Comparison of ENCODE assay signal across 9 mouse cellular contexts in the genomic region with DNA sequence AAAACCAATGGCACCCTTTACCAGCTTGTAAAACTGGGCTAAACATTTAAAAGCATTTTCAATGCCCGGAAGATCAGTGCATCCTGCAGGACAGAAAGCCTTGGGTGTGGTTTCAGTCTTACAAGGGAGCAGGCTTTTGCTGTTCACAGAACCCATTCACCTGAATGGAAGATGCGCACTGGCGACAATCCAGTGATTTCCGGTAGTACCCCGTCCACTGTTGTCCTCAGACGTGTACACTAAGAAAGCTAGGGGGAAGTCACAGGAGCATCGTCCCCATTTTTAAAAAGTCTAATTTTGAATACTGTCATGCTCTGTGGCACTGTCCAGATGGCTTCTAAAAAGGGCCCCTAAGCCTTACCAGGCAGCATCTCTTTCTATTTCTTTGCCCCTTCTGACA. TPM values are rescaled to one million over a fixed set of nuclear protein-coding genes. Genes with fewer than 3 reads are reported as not detected.
DNase-seq lines count a peak whose midpoint lies in the region; ATAC-seq lines count a peak whose summit lies in the region.
"Had no signal": no experiment of that assay in that cellular context is flagged by ENCODE, and none has a peak within 500 bp of the region (broad histone marks: within the 10 kb centered on the region; RNA-seq: fewer than 3 reads in every experiment).

No protein-coding gene starts in this region.

- no peaks in the 10 kb centered on the region for H3K27me3 ChIP-seq in heart, embryonic 14.5 days (ENCODE audit: control insufficient read depth, insufficient read depth, low read length)
- H3K27me3 ChIP-seq in embryonic facial prominence, embryonic 12.5 days: no peaks in the 10 kb centered on the region
- H3K27me3 ChIP-seq in liver, embryonic 11.5 days (replicated peaks; ENCODE audit: control insufficient read depth, insufficient read depth, low read length): no peaks in the 10 kb centered on the region

- ATAC-seq in heart, embryonic 14.5 days (ENCODE audit: insufficient number of reproducible peaks, insufficient read depth, low FRiP score, low read depth): no peak
- ATAC-seq in embryonic facial prominence, embryonic 12.5 days (ENCODE audit: insufficient number of reproducible peaks, insufficient read depth, low FRiP score, low TSS enrichment): no peak
- ATAC-seq in liver, embryonic 11.5 days (replicated peaks; ENCODE audit: low FRiP score): 0 out of 2 replicates have a peak, but pooled peaks have one; percentile 27

- peaks cover 7% of the 10 kb centered on the region for H3K36me3 ChIP-seq in heart, embryonic 14.5 days (ENCODE audit: control insufficient read depth, insufficient read depth, low read length)
- peaks cover 8% of the 10 kb centered on the region; the same call in 1 of the 2 replicates for H3K36me3 ChIP-seq in embryonic facial prominence, embryonic 12.5 days
- H3K36me3 ChIP-seq in liver, embryonic 11.5 days (ENCODE audit: control insufficient read depth, insufficient read depth, low read length): peaks cover 9% of the 10 kb centered on the region; the same call in 1 of the 2 replicates

- H3K9me3 ChIP-seq in heart, embryonic 14.5 days (ENCODE audit: control insufficient read depth, low read length): no peaks in the 10 kb centered on the region
- no peaks in the 10 kb centered on the region for H3K9me3 ChIP-seq in embryonic facial prominence, embryonic 12.5 days
- no peaks in the 10 kb centered on the region for H3K9me3 ChIP-seq in liver, embryonic 11.5 days (ENCODE audit: control insufficient read depth, low read length)

- H3K4me3 ChIP-seq in heart, embryonic 14.5 days (ENCODE audit: control insufficient read depth in 1 of 2, insufficient read depth in 1 of 2, low read depth in 1 of 2, low read length in 2 of 2): peak overlapping the region in 1 of 2 experiments; percentile 71; a peak in 2 of 4 replicates
- H3K4me3 ChIP-seq in embryonic facial prominence, embryonic 12.5 days: no peak overlapping the region
- H3K4me3 ChIP-seq in liver, embryonic 11.5 days (ENCODE audit: low read depth, low read length): peak overlapping the region; percentile 67

- peaks cover 7 to 39% of the 10 kb centered on the region in 2 experiments; a peak in 3 of 4 replicates for H3K4me1 ChIP-seq in heart, embryonic 14.5 days (ENCODE audit: control insufficient read depth in 2 of 2, insufficient read depth in 2 of 2, low read length in 2 of 2)
- peaks cover 17% of the 10 kb centered on the region; the same call in 1 of the 2 replicates for H3K4me1 ChIP-seq in embryonic facial prominence, embryonic 12.5 days
- peaks cover 26% of the 10 kb centered on the region for H3K4me1 ChIP-seq in liver, embryonic 11.5 days (replicated peaks; ENCODE audit: control insufficient read depth, insufficient read depth, low read length)

- peak overlapping the region; percentile 70 for H3K4me2 ChIP-seq in heart, embryonic 14.5 days (ENCODE audit: low read length)
- peak overlapping the region; percentile 93 for H3K4me2 ChIP-seq in embryonic facial prominence, embryonic 12.5 days (replicated peaks)
- H3K4me2 ChIP-seq in liver, embryonic 11.5 days: peak overlapping the region; percentile 95

- peak overlapping the region; percentile 89 for H3K9ac ChIP-seq in heart, embryonic 14.5 days (ENCODE audit: low read length)
- H3K9ac ChIP-seq in embryonic facial prominence, embryonic 12.5 days: no peak overlapping the region
- peak overlapping the region; percentile 83 for H3K9ac ChIP-seq in liver, embryonic 11.5 days (ENCODE audit: low read depth, low read length)

- DNase-seq in heart, adult 8-10 months (ENCODE audit: low spot score): no peak
- peak; percentile 76 for DNase-seq in A20 (ENCODE audit: low read depth, low spot score)
- no peak for DNase-seq in liver, embryonic 11.5 days (ENCODE audit: low spot score)
- no peak for DNase-seq in gastrocnemius, postnatal 25 days
- DNase-seq in urinary bladder, postnatal 10 days (ENCODE audit: low spot score): no peak
- DNase-seq in spleen, adult 12 weeks (ENCODE audit: low spot score): no peak
- DNase-seq: right cerebral cortex, postnatal 4 days had no signal

- no peak overlapping the region for H3K27ac ChIP-seq in heart, embryonic 14.5 days (replicated peaks in 1 of 2; ENCODE audit: control insufficient read depth in 1 of 2, insufficient read depth in 1 of 2, low read depth in 2 of 2, low read length in 2 of 2)
- H3K27ac ChIP-seq in embryonic facial prominence, embryonic 12.5 days: no peak overlapping the region
- peak overlapping the region; percentile 52 for H3K27ac ChIP-seq in liver, embryonic 11.5 days (ENCODE audit: low read depth, low read length)

- 71% methylated on average over 7 of the region's 7 CpGs for WGBS in heart, embryonic 14.5 days
- WGBS in embryonic facial prominence, embryonic 12.5 days: 84% methylated on average over 7 of the region's 7 CpGs
- WGBS in liver, embryonic 11.5 days: 69% methylated on average over 7 of the region's 7 CpGs

RNA-seq across cellular contexts. Expression of a gene that starts 1.8 kb away (rescaled TPM):
- polyA plus RNA-seq in heart, embryonic 14.5 days (2014; fragmentation: Nextera tagmentation; extraction: Ambion mirVana): 85.3 and 91.7 TPM in 2 replicates
- total RNA-seq in heart, adult 8-10 months (2022): 10 to 100 TPM; 34.4 to 43.4 (median 38.5) TPM
- 40.9 and 45.6 TPM in 2 replicates for polyA plus RNA-seq in embryonic facial prominence, embryonic 12.5 days (2016; fragmentation: Nextera tagmentation; extraction: Ambion mirVana)
- polyA plus RNA-seq in liver, embryonic 11.5 days (2014; fragmentation: Nextera tagmentation; extraction: Ambion mirVana): 103 and 108 TPM in 2 replicates
- total RNA-seq in gastrocnemius, postnatal 25 days (2021): 10 to 100 TPM; 15.1 to 18.4 TPM

RNA-seq across cellular contexts. Expression of a gene that starts 36.1 kb away (rescaled TPM):
- 11.0 and 13.5 TPM in 2 replicates for polyA plus RNA-seq in heart, embryonic 14.5 days (2014; fragmentation: Nextera tagmentation; extraction: Ambion mirVana)
- total RNA-seq in heart, adult 8-10 months (2022): 10 to 100 TPM in 1 of 4 experiments, 1 to 10 TPM in 3; 6.2 to 10.6 (median 6.8) TPM
- polyA plus RNA-seq in embryonic facial prominence, embryonic 12.5 days (2016; fragmentation: Nextera tagmentation; extraction: Ambion mirVana): 36.9 and 39.1 TPM in 2 replicates
- 10.1 and 11.6 TPM in 2 replicates for polyA plus RNA-seq in liver, embryonic 11.5 days (2014; fragmentation: Nextera tagmentation; extraction: Ambion mirVana)
- total RNA-seq in gastrocnemius, postnatal 25 days (2021): 1 to 10 TPM; 4.9 to 8.3 TPM

RNA-seq across cellular contexts. Expression of a gene that starts 58.6 kb away (rescaled TPM):
- polyA plus RNA-seq in heart, embryonic 14.5 days (2014; fragmentation: Nextera tagmentation; extraction: Ambion mirVana): 18.3 and 18.7 TPM in 2 replicates
- 10 to 100 TPM; 10.7 to 17.3 (median 12.6) TPM for total RNA-seq in heart, adult 8-10 months (2022)
- 35.9 and 36.0 TPM in 2 replicates for polyA plus RNA-seq in embryonic facial prominence, embryonic 12.5 days (2016; fragmentation: Nextera tagmentation; extraction: Ambion mirVana)
- 20.4 and 24.7 TPM in 2 replicates for polyA plus RNA-seq in liver, embryonic 11.5 days (2014; fragmentation: Nextera tagmentation; extraction: Ambion mirVana)
- total RNA-seq in gastrocnemius, postnatal 25 days (2021): 10 to 100 TPM in 1 of 2 experiments, 1 to 10 TPM in 1; 7.8 to 10.5 TPM
